Mouse (Mus musculus) intestine, postnatal 0 days (tissue): ENCODE measurements at regions not wholly inside any gene's neighbourhood (a gene's known extent, or its start where the extent isn't known, plus 50 kb on each side); places are given as distances from the start of the nearest gene placed in this dataset.

Source experiments
- ATAC-seq: fragments of 200-750 bp; cut with Nextera tagmentation; 2 replicates; pipeline ENCODE4 v1.8.0; 2017; ENCODE audit warnings: mild to moderate bottlenecking, moderate TSS enrichment, moderate library complexity
- H3K27ac ChIP-seq: fragments of 300-500 bp; sonication (generic); 2 replicates; pipeline ENCODE4 v1.5.1; 2014; ENCODE audit warnings: mild to moderate bottlenecking, low read depth, low read length, moderate library complexity
- H3K27me3 ChIP-seq: fragments of 300-500 bp; sonication (generic); replicated peaks from 2 replicates; pipeline ENCODE4 v1.6.1; 2014; ENCODE audit warnings: low read length, mixed read lengths; ENCODE audit not compliant: control insufficient read depth, insufficient read depth
- H3K36me3 ChIP-seq: fragments of 300-500 bp; sonication (generic); 2 replicates; pipeline ENCODE4 v1.6.1; 2014; ENCODE audit warnings: mild to moderate bottlenecking, moderate library complexity; ENCODE audit not compliant: control insufficient read depth, insufficient read depth
- H3K4me1 ChIP-seq: fragments of 300-500 bp; sonication (generic); replicated peaks from 2 replicates; pipeline ENCODE4 v1.6.1; 2014; ENCODE audit warnings: antibody characterized with exemption, low read length, mixed read lengths; ENCODE audit not compliant: control insufficient read depth, insufficient read depth
- H3K4me2 ChIP-seq: fragments of 300-500 bp; sonication (generic); replicated peaks from 2 replicates; pipeline ENCODE4 v1.6.1; 2014; ENCODE audit warnings: low read depth, mild to moderate bottlenecking, moderate library complexity
- H3K4me3 ChIP-seq: fragments of 300-500 bp; sonication (generic); 2 replicates; pipeline ENCODE4 v1.5.1; 2014; ENCODE audit warnings: low read depth, low read length
- H3K9ac ChIP-seq: fragments of 300-500 bp; sonication (generic); 2 replicates; pipeline ENCODE4 v1.6.1; 2014; ENCODE audit warnings: mild to moderate bottlenecking, low read depth, low read length
- H3K9me3 ChIP-seq: fragments of 300-500 bp; sonication (generic); 2 replicates; pipeline ENCODE4 v1.6.1; 2016; ENCODE audit warnings: mixed run types; ENCODE audit not compliant: control insufficient read depth
- CTCF ChIP-seq: sonication (generic); IDR thresholded peaks from 2 replicates; pipeline ENCODE4 v1.5.1; 2016; ENCODE audit warnings: low read depth, mild to moderate bottlenecking, control low read depth, antibody characterized with exemption, moderate library complexity
- WGBS: fragments of 180-500 bp; shearing (Covaris S2); extraction: QIAGEN DNeasy Blood & Tissue Kit; methylation state at CpG from one replicate; pipeline ENCODE4 v1.1.7; 2014; 5-methylcytosine and 5-hydroxymethylcytosine counted together

DNA sequence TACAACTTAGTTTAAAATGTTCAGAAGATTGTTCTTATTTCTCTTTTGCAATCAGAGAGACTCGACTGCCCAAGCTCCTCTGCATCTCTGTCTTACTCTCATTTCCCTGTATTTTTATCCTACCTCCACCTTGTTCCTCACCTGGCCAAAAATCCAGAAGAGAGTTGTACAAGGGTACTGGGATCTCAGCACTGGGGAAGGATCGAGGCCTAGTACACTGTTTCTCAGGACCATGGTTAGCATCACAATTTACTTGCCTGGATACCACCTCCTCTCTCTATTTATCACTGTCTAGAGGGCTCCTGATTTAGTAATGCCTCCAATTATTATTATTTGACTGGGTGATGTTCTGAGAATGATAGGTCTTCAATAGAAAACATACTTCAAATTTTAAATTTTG, 218.8 kb downstream of the Ktn1 start:
- Histone ChIP-seq H3K4me2 (no peak overlapping the region), H3K4me1 (no peaks in the 10 kb centered on the region), H3K4me3 (no peak overlapping the region), H3K9me3 (no peaks in the 10 kb centered on the region), H3K36me3 (no peaks in the 10 kb centered on the region), H3K27me3 (no peaks in the 10 kb centered on the region), H3K9ac (no peak overlapping the region), H3K27ac (no peak overlapping the region)
- TF ChIP-seq CTCF: no peak
- ATAC-seq: no peak
- 83% methylated on average over 2 of the region's 2 CpGs for WGBS

DNA sequence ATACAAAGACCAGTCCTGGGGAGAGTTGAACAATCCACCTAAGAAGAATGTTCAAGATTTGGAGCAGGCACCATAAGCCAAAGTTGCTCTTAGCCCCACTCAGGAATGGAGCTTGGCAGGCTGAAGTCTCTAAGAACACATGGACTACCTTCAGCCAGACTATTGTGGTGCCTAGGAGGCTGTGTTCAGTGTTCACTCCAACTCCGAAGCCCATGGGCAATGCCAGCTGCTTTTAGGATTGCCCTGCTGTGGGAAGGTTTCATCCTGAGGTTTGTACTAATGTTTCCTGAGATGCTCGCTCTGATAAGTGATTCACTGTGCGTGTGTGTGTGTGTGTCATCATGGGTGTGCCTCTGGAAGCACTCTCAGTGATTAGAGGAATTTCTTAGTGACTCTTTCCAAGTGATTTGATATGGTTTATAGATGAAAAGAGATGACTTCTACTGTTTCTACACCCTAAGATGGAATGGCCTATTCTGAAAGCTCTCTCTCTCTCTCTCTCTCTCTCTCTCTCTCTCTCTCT, 220.1 kb downstream of the Ktn1 start:
- no peaks in the 10 kb centered on the region for H3K9me3 ChIP-seq
- H3K36me3 ChIP-seq: no peaks in the 10 kb centered on the region
- H3K27me3 ChIP-seq: no peaks in the 10 kb centered on the region
- no peak overlapping the region for H3K4me3 ChIP-seq
- ATAC-seq: no peak
- no peak for TF ChIP-seq CTCF
- no peak overlapping the region for H3K27ac ChIP-seq
- H3K4me2 ChIP-seq: no peak overlapping the region
- no peaks in the 10 kb centered on the region for H3K4me1 ChIP-seq
- H3K9ac ChIP-seq: no peak overlapping the region
- 77% methylated on average over 3 of the region's 3 CpGs for WGBS

DNA sequence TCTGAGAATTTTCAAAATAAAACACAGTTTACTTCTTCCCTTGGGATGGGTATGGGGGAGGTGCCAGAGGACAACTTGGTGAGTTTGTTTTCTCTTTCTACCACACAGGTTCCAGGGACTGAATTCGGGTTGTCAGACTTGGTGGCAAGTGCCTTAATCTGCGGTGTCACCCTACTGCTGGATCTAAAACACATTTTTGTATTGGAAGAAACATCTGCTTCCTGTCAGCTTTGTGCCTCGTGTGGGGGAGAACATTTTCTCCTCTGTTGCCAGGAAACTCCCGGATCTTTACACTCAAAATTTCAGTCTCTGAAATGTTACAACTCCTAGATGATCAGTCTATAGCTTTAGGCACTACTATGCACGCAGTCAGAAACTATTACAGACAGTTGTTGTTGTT, 228.3 kb downstream of the Ktn1 start:
- Histone ChIP-seq H3K9ac (no peak overlapping the region), H3K27me3 (no peaks in the 10 kb centered on the region), H3K4me1 (no peaks in the 10 kb centered on the region), H3K9me3 (no peaks in the 10 kb centered on the region), H3K4me2 (no peak overlapping the region), H3K4me3 (no peak overlapping the region), H3K27ac (no peak overlapping the region), H3K36me3 (no peaks in the 10 kb centered on the region)
- no peak for TF ChIP-seq CTCF
- 61% methylated on average over 5 of the region's 5 CpGs for WGBS
- no peak for ATAC-seq

DNA sequence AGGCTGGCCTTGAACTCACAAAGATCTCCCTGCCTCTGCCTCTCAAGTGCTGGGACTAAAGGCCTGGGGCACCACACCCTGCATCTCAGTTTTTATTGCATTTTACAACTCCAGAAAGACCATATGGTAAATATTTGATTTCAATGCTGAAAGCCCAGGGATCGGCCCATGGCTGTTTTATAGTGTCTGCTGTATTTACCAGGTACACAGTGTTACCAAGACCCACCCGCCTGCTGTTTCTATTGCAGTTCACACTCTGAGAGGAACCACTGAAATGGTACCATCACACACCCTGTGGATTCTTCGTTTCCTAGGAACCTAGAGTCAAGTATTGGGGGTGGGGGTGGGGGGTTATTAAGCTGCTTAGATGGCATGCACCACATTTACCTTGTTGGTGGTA, 228.9 kb downstream of the Ktn1 start:
- Histone ChIP-seq H3K4me3 (no peak overlapping the region), H3K4me2 (no peak overlapping the region), H3K27me3 (no peaks in the 10 kb centered on the region), H3K9ac (no peak overlapping the region), H3K27ac (no peak overlapping the region), H3K9me3 (no peaks in the 10 kb centered on the region), H3K36me3 (no peaks in the 10 kb centered on the region), H3K4me1 (no peaks in the 10 kb centered on the region)
- WGBS: 39% methylated on average over 3 of the region's 3 CpGs
- peak; percentile 70 for ATAC-seq
- no peak for TF ChIP-seq CTCF

DNA sequence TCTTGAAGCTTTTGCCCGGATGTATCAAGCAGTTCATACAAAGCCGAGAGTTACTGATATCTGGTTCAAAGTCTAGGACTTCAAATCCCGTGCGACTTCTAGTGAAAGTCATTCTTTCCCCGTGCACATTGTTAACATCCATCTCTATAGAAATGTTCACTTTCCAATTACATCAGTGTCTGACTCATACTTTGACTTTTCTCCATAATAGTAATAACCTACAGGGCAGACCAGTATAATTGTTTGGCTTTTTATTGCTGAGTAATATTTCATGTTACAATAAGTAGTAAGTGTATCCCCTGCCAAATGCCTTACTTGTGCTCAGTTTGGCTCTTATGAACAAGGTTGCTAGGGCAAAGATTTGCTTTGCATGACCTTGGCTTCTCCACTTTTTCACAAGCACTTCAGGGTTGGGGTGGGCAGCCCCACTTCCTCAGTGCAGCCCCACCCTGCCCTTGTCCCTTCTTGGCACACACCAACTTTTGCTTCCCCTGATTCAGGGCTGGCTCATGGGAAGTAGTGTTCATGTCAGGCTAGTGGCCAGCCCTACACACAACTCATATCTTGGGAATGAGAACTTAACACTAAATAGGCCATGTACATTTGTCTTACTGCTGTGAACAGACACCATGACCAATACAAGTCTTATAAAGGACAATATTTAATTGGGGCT, 229.7 kb downstream of the Ktn1 start:
- WGBS: 40% methylated on average over 5 of the region's 5 CpGs
- peak; percentile 38; the same call in 1 of the 2 replicates for ATAC-seq
- TF ChIP-seq CTCF: no peak

DNA sequence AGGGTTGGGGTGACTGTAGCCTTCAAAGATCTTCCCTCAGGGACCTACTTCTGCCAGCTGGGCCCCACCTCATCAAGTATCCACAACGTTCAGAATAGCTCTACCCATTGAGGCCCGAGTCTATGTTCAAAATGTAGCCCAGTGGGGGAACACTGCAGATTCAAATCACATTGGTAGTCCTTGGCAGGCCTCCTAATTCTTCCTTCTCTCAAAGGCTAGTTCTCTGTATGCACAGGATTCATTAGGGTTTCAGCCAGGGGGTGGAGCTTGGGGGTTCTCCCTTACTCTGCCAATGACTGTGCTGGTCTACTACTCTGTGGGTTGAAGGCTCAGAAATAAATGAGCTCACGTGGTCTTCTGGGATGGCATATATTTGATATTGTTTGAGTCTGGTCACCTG, 235.3 kb upstream of the Peli2 start:
- Histone ChIP-seq H3K27me3 (no peaks in the 10 kb centered on the region), H3K27ac (no peak overlapping the region), H3K9me3 (no peaks in the 10 kb centered on the region), H3K4me1 (no peaks in the 10 kb centered on the region), H3K4me2 (no peak overlapping the region), H3K4me3 (no peak overlapping the region), H3K9ac (no peak overlapping the region), H3K36me3 (no peaks in the 10 kb centered on the region)
- 87% methylated on average over 3 of the region's 3 CpGs for WGBS
- TF ChIP-seq CTCF: no peak
- no peak for ATAC-seq

More for the DNA sequence above, 229.7 kb downstream of the Ktn1 start:
- Histone ChIP-seq H3K4me2 (no peak overlapping the region), H3K9me3 (no peaks in the 10 kb centered on the region), H3K9ac (no peak overlapping the region), H3K27ac (no peak overlapping the region), H3K4me1 (no peaks in the 10 kb centered on the region), H3K4me3 (no peak overlapping the region), H3K36me3 (no peaks in the 10 kb centered on the region), H3K27me3 (no peaks in the 10 kb centered on the region)
